Comparison of ENCODE assay signal across 21 mouse cellular contexts in genomic region chr11:25528056-25528455, GRCm38 (mm10).
"Had no signal": no experiment of that assay in that cellular context is flagged by ENCODE, and none has a peak within 500 bp of the region (broad histone marks: within the 10 kb centered on the region; RNA-seq: fewer than 3 reads in every experiment).

No protein-coding gene starts in this region.

- H3K9ac ChIP-seq: limb, embryonic 12.5 days; limb, embryonic 15.5 days; liver, embryonic 14.5 days; liver, postnatal 0 days; midbrain, embryonic 15.5 days; neural tube, embryonic 13.5 days had no signal

- ATAC-seq: intestine, embryonic 16.5 days; liver, postnatal 0 days; midbrain, embryonic 15.5 days had no signal

- H3K36me3 ChIP-seq: limb, embryonic 12.5 days; limb, embryonic 15.5 days; midbrain, embryonic 15.5 days; neural tube, embryonic 13.5 days had no signal

- H3K9me3 ChIP-seq: limb, embryonic 12.5 days; limb, embryonic 15.5 days; midbrain, embryonic 15.5 days; neural tube, embryonic 13.5 days had no signal

- H3K4me1 ChIP-seq: limb, embryonic 15.5 days had no signal

- H3K4me3 ChIP-seq: limb, embryonic 12.5 days; limb, embryonic 15.5 days; midbrain, embryonic 15.5 days; myocyte; neural tube, embryonic 13.5 days had no signal

- H3K27me3 ChIP-seq: limb, embryonic 12.5 days; limb, embryonic 15.5 days; midbrain, embryonic 15.5 days; neural tube, embryonic 13.5 days had no signal

- DNase-seq: kidney, adult 18-20 months; kidney, postnatal 4 days; left cerebral cortex, postnatal 4 days; liver, postnatal 0 days; lung, postnatal 10 days; right cerebral cortex, adult 18-20 months; right cerebral cortex, postnatal 14 days; right cerebral cortex, postnatal 4 days; thymus, adult 2 months; thymus, postnatal 14 days; thymus, postnatal 4 days had no signal

- H3K4me2 ChIP-seq: limb, embryonic 12.5 days; limb, embryonic 15.5 days; liver, embryonic 11.5 days; midbrain, embryonic 15.5 days; neural tube, embryonic 13.5 days had no signal

- H3K27ac ChIP-seq: limb, embryonic 12.5 days; limb, embryonic 15.5 days; liver, embryonic 14.5 days; macrophage; midbrain, embryonic 15.5 days; neural tube, embryonic 13.5 days; stomach, postnatal 0 days had no signal
